Mouse (Mus musculus) layer of hippocampus, postnatal 14 days (tissue): Measurements from ENCODE around the gene Gm14548. TPM values are rescaled to one million over a fixed set of nuclear protein-coding genes. Genes with fewer than 3 reads are reported as not detected.
"Not testable (repeated sequence)": the region's sequence is repeated elsewhere in the genome, so short reads cannot be mapped to it uniquely, and the experiment has no call there.

Experiments used
- DNase-seq, 2 experiments: peaks; one replicate each; pipeline ENCODE4 v3.0.0; 2021 to 2022; ENCODE audit warnings: low spot score in 2 of 2, mixed read lengths in 1 of 2
- long read RNA-seq, 2 experiments: library from polyadenylated mRNA; stranded (forward); transcript quantifications; one replicate each; pipeline ENCODE4 v2.0.0; 2021
- total RNA-seq, 2 experiments: library from RNA; stranded (reverse); gene quantifications; 2 replicates each; pipeline ENCODE4 v1.2.3; 2021

Gm14548 gene
- total RNA-seq: not detected
- long read RNA-seq, experiment 1: 0 reads
- long read RNA-seq, experiment 2: 0 reads

DNA sequence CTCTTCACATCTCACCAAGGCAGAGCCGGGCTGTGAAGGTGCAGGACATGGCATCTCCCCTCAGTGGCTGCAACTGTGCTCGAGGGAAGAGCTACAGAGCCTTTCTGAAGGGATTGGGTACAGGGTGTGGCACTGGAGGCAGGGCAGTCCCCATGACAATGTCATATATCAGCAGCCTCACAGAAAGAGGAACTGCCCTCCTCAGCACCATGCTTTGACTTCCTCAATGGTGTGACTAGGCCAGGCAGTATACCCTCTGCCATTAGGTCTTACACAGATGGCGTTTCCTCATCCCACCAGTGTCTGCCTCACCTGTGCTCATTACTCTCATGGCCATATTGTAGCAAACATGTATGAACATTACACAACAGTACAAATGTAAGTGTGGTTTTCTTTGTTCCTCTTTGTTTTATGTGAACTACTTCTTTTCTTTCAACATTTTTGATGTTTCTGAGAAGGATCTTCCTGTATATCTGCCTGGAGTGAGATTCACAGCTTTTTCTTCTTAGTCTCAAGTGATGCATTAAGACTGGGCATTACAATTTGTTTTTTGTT is at the start of gene Gm14548:
Gene Gm14548 (minus strand): TSS at position 85 of the 555 bp plus-strand sequence.
- not testable (repeated sequence) for DNase-seq

DNA sequence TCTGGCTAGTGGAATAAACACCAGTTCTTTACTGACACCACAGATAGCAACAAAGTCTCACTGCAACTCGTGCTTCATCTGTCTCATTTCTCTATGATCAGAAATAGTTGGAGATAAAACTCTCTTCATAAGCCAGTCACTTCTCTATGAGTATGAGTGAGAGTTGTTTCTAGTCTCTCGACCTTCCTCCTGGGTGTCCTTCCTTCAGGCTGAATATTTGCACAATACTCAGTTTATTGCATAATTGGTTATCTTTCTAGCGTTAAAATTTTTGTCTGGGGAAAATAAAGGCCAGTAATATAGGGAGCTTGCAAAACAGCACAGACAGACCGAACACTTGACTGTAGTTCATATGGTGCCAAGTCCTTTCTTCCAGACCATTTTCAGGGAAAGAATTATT is 48.2 kb upstream of the Gm14548 start:
- DNase-seq: no peak

DNA sequence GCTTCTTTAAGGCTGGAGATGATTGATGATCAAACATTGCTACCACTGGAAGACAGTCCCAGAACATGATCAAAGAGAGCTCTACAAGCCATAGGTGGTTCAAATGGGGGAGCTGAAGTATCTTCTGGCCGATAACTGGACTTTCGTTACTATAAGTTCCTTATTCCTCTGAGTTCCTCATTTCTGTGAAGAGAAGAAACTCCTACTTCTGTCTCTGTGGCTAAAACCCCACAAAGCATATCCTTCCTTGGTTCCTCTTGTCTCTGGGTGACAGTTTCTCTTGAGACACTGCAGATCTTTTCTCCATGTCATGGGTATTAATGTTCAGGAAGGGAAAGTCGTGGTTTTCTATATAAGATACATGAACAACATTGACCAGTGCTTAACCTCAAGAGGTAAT is 43.0 kb upstream of the Gm14548 start:
- DNase-seq: no peak

DNA sequence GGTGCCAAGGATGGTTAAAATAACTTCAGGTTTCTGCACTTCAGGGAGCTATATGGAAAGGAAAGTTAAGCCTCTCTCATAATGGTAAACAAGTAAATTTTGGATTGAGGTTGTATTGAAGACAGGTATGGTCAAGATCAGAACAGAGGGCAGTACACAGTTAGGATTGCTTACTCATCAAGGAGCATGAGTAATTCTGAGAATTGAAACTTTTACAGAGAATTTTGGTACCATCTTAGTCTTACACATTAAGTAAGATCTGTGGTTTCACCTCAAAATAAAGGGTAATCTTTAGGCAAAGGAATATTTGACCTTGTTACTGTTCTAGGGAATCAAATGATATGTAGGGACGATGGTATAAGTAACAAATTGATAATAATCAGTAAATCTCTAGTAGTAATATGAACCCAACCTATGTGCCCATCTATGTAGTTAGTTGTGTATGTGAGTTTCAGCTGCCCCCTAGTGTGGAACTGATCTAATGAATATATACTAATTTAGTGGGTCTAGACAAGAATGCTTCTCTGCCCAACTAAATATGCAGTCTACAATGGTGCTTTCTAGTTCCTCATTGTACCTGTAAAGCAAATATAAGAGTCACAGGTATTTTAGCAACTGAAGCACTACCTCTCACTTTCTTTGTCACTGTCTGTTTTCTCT is 42.1 kb upstream of the Gm14548 start:
- DNase-seq: no peak

GRCm38 (mm10) chr7:3935473-3935872 is 37.6 kb upstream of the Gm14548 start:
- not testable (repeated sequence) for DNase-seq

GRCm38 (mm10) chr7:3915387-3915786 is 17.5 kb upstream of the Gm14548 start, which contains the start of gene Lilra6:
TSS of gene Lilra6 (minus strand) at chr7:3915503.
- DNase-seq: not testable (repeated sequence)

DNA sequence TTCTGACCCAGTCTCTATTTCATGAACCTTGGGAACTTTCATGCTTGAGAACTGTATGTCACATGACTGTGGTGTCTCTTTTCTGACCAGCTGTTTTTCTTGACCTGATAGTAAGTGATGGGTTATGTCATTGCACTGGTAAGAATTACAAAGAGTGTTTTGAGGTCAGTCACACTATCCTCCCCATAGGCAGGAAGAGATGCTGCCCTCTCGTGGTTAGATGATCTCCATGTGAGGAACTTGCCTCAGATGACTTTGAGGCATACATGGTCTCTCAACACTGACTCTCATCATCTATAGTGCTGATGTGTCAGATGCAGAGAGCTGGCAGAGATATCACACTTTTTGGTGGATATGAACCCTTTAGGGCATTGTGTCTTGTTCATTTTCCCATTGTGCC is 5.8 kb upstream of the Gm14548 start:
- no peak for DNase-seq

DNA sequence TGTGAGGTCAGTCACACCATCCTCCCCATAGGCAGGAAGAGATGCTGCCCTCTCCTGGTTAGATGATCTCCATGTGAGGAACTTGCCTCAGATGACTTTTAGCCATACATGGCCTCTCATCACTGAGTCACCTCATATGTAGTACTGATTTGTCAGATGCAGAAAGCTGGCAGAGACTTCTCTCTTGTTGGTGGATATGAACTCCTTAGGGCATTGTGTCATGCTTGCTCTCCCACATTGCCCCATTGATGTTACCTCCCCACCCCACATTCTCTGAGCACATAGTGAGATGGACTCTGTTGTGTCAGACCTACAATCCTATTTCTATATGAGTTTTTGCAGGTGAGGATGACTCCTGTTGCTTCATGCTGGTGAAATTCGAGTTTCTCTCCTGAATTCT is 22.9 kb downstream of the Gm14548 start:
- DNase-seq: not testable (repeated sequence)

GRCm38 (mm10) chr7:3844951-3845350 is 53.0 kb downstream of the Gm14548 start, which contains the start of gene Pira2:
TSS of gene Pira2 (minus strand) at chr7:3845051.
- not testable (repeated sequence) for DNase-seq

- not testable (repeated sequence) for DNase-seq
These were observed 60.1 kb downstream of the Gm14548 start for GRCm38 (mm10) chr7:3837854-3838253.

Other genes starting within 250 kb of the Gm14548 start
- gene Leng1, start 232.3 kb downstream of the Gm14548 start, total RNA-seq: 1 to 10 TPM; 5.5 to 6.2 TPM
- gene Tmc4, start 220.6 kb downstream of the Gm14548 start, total RNA-seq: 1 to 10 TPM; 3.2 to 3.5 TPM
- gene Tsen34, start 205.3 kb downstream of the Gm14548 start, total RNA-seq: 10 to 100 TPM; 70.0 to 74.8 TPM
- 100 to 1,000 TPM; 121 to 124 TPM for gene Mboat7, start 204.6 kb downstream of the Gm14548 start, total RNA-seq
- 100 to 1,000 TPM; 432 to 494 TPM for gene Rps9, start 194.1 kb downstream of the Gm14548 start, total RNA-seq
- gene Pirb, start 177.7 kb downstream of the Gm14548 start, total RNA-seq: under 1 TPM; 0.12 to 0.32 TPM
- not detected for gene Gm15448, start 72.4 kb downstream of the Gm14548 start, total RNA-seq
- gene Pira2, start 53.1 kb downstream of the Gm14548 start, total RNA-seq: not detected
- not detected for gene Lilra6, start 17.4 kb upstream of the Gm14548 start, total RNA-seq
- 1 to 10 TPM; 4.0 to 6.8 TPM for gene Lair1, start 165.1 kb upstream of the Gm14548 start, total RNA-seq
- gene Ttyh1, start 221.3 kb upstream of the Gm14548 start, total RNA-seq: 100 to 1,000 TPM; 671 to 757 TPM
- gene Leng8, start 238.9 kb upstream of the Gm14548 start, total RNA-seq: 100 to 1,000 TPM; 157 to 196 TPM